Mouse (Mus musculus): ENCODE data around the gene Pex11b. TPM values are rescaled to one million over a fixed set of nuclear protein-coding genes. Genes with fewer than 3 reads are reported as not detected.
A peak's percentile ranks its signal among the peaks of the same experiment; 100 is the strongest.

Pex11b gene
- polyA plus RNA-seq, 1 experiment: 26.8 TPM

DNA sequence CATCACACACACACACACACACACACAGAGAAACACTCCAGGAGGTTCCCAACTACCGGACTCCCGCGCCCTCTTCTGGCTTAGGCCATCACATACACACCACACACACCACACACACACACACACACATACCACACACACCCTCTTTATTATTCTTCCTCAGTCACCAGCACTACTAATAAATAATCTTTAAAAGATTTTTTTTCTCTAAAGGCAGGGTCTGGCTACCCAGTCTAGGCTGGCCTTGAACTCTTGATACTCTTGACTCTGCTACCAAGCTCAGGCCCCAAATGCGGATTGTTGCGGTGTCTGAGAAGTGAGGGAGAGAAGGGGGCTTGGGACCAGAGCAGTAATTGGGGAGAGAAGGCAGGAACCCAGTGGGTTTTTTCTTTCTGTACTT, 40.3 kb upstream of the Pex11b start:
- no peak overlapping the region for H3ac ChIP-seq (ENCODE audit: control insufficient read depth, insufficient read length)
- peak overlapping the region; percentile 79 for H3K4me3 ChIP-seq
- H3K4me2 ChIP-seq (ENCODE audit: low read depth): no peak overlapping the region
- peaks cover 8% of the 10 kb centered on the region for H3K79me2 ChIP-seq (ENCODE audit: control insufficient read depth, insufficient read depth)
- no peak for TF ChIP-seq SRF (IDR thresholded peaks at IDR 0.05; ENCODE audit: control insufficient read depth, insufficient read length, low read depth)
- no peak for TF ChIP-seq MYOD1 (IDR thresholded peaks at IDR 0.05; ENCODE audit: control insufficient read depth in 1 of 3, insufficient read length in 2 of 3, low read depth in 2 of 3)
- TF ChIP-seq MAX (IDR thresholded peaks at IDR 0.05; ENCODE audit: low read depth): no peak
- TF ChIP-seq MYOG (IDR thresholded peaks at IDR 0.05; ENCODE audit: control insufficient read depth in 1 of 3, insufficient read depth in 1 of 3, insufficient read length in 2 of 3, low read depth in 2 of 3): no peak
- no peak for TF ChIP-seq USF1 (IDR thresholded peaks at IDR 0.05; ENCODE audit: low read depth)
- TF ChIP-seq TCF3 (IDR thresholded peaks at IDR 0.05; ENCODE audit: insufficient read length, low read depth): no peak
- TF ChIP-seq POLR2A (IDR thresholded peaks at IDR 0.05; ENCODE audit: insufficient read length, low read depth): no peak
- TF ChIP-seq CEBPB (IDR thresholded peaks at IDR 0.05; ENCODE audit: insufficient read depth, poor library complexity, severe bottlenecking): no peak
- no peak for TF ChIP-seq TCF12 (IDR thresholded peaks at IDR 0.05; ENCODE audit: insufficient read depth, poor library complexity, severe bottlenecking)
- TF ChIP-seq REST (IDR thresholded peaks at IDR 0.05; ENCODE audit: insufficient read depth, insufficient read length): no peak
- TF ChIP-seq POLR2AphosphoS2 (IDR thresholded peaks at IDR 0.05; ENCODE audit: insufficient read length, low read depth): no peak
- no peak for TF ChIP-seq E2F4 (IDR thresholded peaks at IDR 0.05; ENCODE audit: insufficient read depth)
- H3K36me3 ChIP-seq (ENCODE audit: control insufficient read depth, insufficient read depth): no peaks in the 10 kb centered on the region
- no peaks in the 10 kb centered on the region for H3K27me3 ChIP-seq (ENCODE audit: control insufficient read depth, insufficient read depth, insufficient read length)

DNA sequence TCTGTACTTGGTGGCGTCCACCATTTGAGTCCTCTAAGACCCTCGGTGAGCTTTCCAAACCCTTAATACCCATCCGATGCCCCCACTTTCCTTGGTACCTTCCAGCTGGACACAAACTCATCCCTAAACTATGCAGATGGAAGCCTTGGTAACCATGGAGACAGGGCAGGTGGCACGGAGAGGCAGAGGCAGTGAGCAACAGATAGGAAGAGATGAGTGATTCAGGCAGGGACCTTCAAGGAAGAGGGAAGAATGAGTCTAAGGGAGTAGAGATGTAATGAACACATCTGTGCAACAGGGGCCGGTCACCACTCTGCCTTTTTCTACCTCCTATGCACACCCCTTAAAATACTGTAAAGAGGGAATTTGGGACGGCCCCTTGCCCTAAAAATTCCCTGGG, 39.5 kb upstream of the Pex11b start:
- no peaks in the 10 kb centered on the region for H3K27me3 ChIP-seq (ENCODE audit: control insufficient read depth, insufficient read depth, insufficient read length)

DNA sequence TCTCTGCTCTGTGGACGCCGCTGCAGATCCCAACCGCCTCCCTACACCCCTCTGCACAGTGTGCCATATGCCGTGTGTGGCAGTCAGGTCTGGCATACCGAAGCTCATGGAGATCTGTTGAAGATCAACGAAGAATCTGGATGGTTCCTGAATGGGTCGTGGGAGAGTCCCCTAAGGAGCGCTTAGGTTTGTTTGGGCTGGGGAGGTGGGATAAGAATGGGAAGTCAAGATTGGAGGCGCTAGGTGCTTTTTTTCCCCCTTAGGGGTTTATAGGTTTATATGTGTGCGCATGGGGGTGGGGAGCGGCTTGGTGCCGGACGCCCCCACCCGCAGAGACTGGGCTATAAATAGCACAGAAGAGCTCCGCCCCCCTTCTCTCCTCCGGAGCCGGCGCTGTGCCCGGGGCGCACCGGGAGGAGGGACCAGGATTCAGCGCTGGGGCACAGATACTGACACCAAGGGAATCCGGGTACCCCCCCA, 38.9 kb upstream of the Pex11b start, which contains the start of gene Ankrd34a:
Gene Ankrd34a, plus strand, starts transcription at position 409 of the 480 bp plus-strand sequence.
- Histone ChIP-seq H3K4me2 (ENCODE audit: low read depth) (peak within 1 kb of the TSS; percentile 98), H3K4me3 (peak within 1 kb of the TSS; percentile 51), H3K79me2 (ENCODE audit: control insufficient read depth, insufficient read depth) (peaks cover 8% of the 10 kb centered on the region), H3K36me3 (ENCODE audit: control insufficient read depth, insufficient read depth) (no peaks in the 10 kb centered on the region), H3ac (ENCODE audit: control insufficient read depth, insufficient read length) (peak within 1 kb of the TSS; percentile 50), H3K27me3 (ENCODE audit: control insufficient read depth, insufficient read depth, insufficient read length) (no peaks in the 10 kb centered on the region)
- TF ChIP-seq POLR2A (IDR thresholded peaks at IDR 0.05; ENCODE audit: insufficient read length, low read depth) (no peak), MYOG (IDR thresholded peaks at IDR 0.05; ENCODE audit: control insufficient read depth in 1 of 3, insufficient read depth in 1 of 3, insufficient read length in 2 of 3, low read depth in 2 of 3) (no peak), TCF12 (IDR thresholded peaks at IDR 0.05; ENCODE audit: insufficient read depth, poor library complexity, severe bottlenecking) (no peak), TCF3 (IDR thresholded peaks at IDR 0.05; ENCODE audit: insufficient read length, low read depth) (no peak), MAX (IDR thresholded peaks at IDR 0.05; ENCODE audit: low read depth) (no peak), MYOD1 (IDR thresholded peaks at IDR 0.05; ENCODE audit: control insufficient read depth in 1 of 3, insufficient read length in 2 of 3, low read depth in 2 of 3) (no peak), E2F4 (IDR thresholded peaks at IDR 0.05; ENCODE audit: insufficient read depth) (no peak), USF1 (IDR thresholded peaks at IDR 0.05; ENCODE audit: low read depth) (no peak), SRF (IDR thresholded peaks at IDR 0.05; ENCODE audit: control insufficient read depth, insufficient read length, low read depth) (no peak), POLR2AphosphoS2 (IDR thresholded peaks at IDR 0.05; ENCODE audit: insufficient read length, low read depth) (no peak), CEBPB (IDR thresholded peaks at IDR 0.05; ENCODE audit: insufficient read depth, poor library complexity, severe bottlenecking) (no peak), REST (IDR thresholded peaks at IDR 0.05; ENCODE audit: insufficient read depth, insufficient read length) (no peak)

More for the DNA sequence above, 39.5 kb upstream of the Pex11b start:
- Histone ChIP-seq H3K4me2 (ENCODE audit: low read depth) (peak overlapping the region; percentile 98), H3ac (ENCODE audit: control insufficient read depth, insufficient read length) (no peak overlapping the region), H3K4me3 (peak overlapping the region; percentile 51), H3K36me3 (ENCODE audit: control insufficient read depth, insufficient read depth) (no peaks in the 10 kb centered on the region), H3K79me2 (ENCODE audit: control insufficient read depth, insufficient read depth) (peaks cover 8% of the 10 kb centered on the region)
- TF ChIP-seq MYOD1 (IDR thresholded peaks at IDR 0.05; ENCODE audit: control insufficient read depth in 1 of 3, insufficient read length in 2 of 3, low read depth in 2 of 3): peak in 1 of 3 experiments; percentile 22
- TF ChIP-seq TCF3 (IDR thresholded peaks at IDR 0.05; ENCODE audit: insufficient read length, low read depth): no peak

DNA sequence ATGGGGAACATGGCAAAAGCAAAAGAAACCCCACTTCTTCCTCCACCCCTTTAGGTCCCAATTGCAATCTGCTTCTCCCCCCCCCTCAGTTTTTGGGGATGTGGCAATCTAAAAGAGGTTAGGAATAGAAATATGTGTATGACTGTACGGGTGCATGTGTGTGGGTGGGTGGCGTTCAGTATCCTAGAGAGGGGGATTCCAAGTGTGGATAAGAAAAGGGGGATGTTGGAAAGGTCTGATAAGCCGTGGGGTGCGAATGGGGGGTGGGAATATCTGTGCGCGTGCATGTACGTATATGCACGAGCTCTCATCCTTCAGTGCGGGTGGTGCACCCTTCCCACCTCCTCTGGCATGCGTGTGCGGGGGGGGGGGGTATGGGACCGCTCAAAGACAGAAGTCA, 38.3 kb upstream of the Pex11b start:
- TF ChIP-seq MAX (IDR thresholded peaks at IDR 0.05; ENCODE audit: low read depth): no peak
- TF ChIP-seq MYOD1 (IDR thresholded peaks at IDR 0.05; ENCODE audit: control insufficient read depth in 1 of 3, insufficient read length in 2 of 3, low read depth in 2 of 3): no peak
- TF ChIP-seq CEBPB (IDR thresholded peaks at IDR 0.05; ENCODE audit: insufficient read depth, poor library complexity, severe bottlenecking): no peak
- TF ChIP-seq REST (IDR thresholded peaks at IDR 0.05; ENCODE audit: insufficient read depth, insufficient read length): no peak
- TF ChIP-seq TCF12 (IDR thresholded peaks at IDR 0.05; ENCODE audit: insufficient read depth, poor library complexity, severe bottlenecking): no peak
- TF ChIP-seq E2F4 (IDR thresholded peaks at IDR 0.05; ENCODE audit: insufficient read depth): no peak
- no peak for TF ChIP-seq TCF3 (IDR thresholded peaks at IDR 0.05; ENCODE audit: insufficient read length, low read depth)
- no peak for TF ChIP-seq POLR2AphosphoS2 (IDR thresholded peaks at IDR 0.05; ENCODE audit: insufficient read length, low read depth)
- TF ChIP-seq MYOG (IDR thresholded peaks at IDR 0.05; ENCODE audit: control insufficient read depth in 1 of 3, insufficient read depth in 1 of 3, insufficient read length in 2 of 3, low read depth in 2 of 3): no peak
- no peak for TF ChIP-seq POLR2A (IDR thresholded peaks at IDR 0.05; ENCODE audit: insufficient read length, low read depth)
- no peak for TF ChIP-seq USF1 (IDR thresholded peaks at IDR 0.05; ENCODE audit: low read depth)
- TF ChIP-seq SRF (IDR thresholded peaks at IDR 0.05; ENCODE audit: control insufficient read depth, insufficient read length, low read depth): no peak
- Histone ChIP-seq H3K4me2 (ENCODE audit: low read depth) (peak overlapping the region; percentile 98), H3K79me2 (ENCODE audit: control insufficient read depth, insufficient read depth) (peaks cover 14% of the 10 kb centered on the region), H3K4me3 (peak overlapping the region; percentile 51), H3K36me3 (ENCODE audit: control insufficient read depth, insufficient read depth) (no peaks in the 10 kb centered on the region), H3K27me3 (ENCODE audit: control insufficient read depth, insufficient read depth, insufficient read length) (no peaks in the 10 kb centered on the region), H3ac (ENCODE audit: control insufficient read depth, insufficient read length) (peak overlapping the region; percentile 50)
